Mouse (Mus musculus) CH12.LX (cell line): ENCODE measurements at regions not wholly inside any gene's neighbourhood (a gene's known extent, or its start where the extent isn't known, plus 50 kb on each side); places are given as distances from the start of the nearest gene placed in this dataset.
A peak's percentile ranks its signal among the peaks of the same experiment; 100 is the strongest.

Experiments
- DNase-seq: peaks from one replicate; pipeline ENCODE4 v3.0.0-alpha.2; 2013; ENCODE audit errors: extremely low read depth
- H3K27ac ChIP-seq: 2 replicates; pipeline ENCODE4 v1.5.1; 2012; ENCODE audit warnings: low read depth, mild to moderate bottlenecking, control low read depth, moderate library complexity; ENCODE audit not compliant: insufficient read depth
- H3K27me3 ChIP-seq: replicated peaks from 2 replicates; pipeline ENCODE3; 2012; ENCODE audit warnings: inconsistent platforms
- H3K36me3 ChIP-seq, 2 experiments: replicated peaks in 1 of 2; 2 replicates each; pipeline versions ENCODE3 to v1.6.1; 2012; ENCODE audit warnings: inconsistent platforms in 1 of 2, low read length in 1 of 2, mild to moderate bottlenecking in 1 of 2, mixed read lengths in 1 of 2, moderate library complexity in 1 of 2; ENCODE audit not compliant: control insufficient read depth in 1 of 2, insufficient read depth in 1 of 2
- H3K4me1 ChIP-seq, 2 experiments: 2 replicates each; pipeline ENCODE4 v1.6.1; 2012; ENCODE audit warnings: inconsistent platforms in 1 of 2, moderate library complexity in 1 of 2; ENCODE audit not compliant: insufficient read depth in 2 of 2, control insufficient read depth in 1 of 2
- H3K4me2 ChIP-seq: 2 replicates; pipeline ENCODE4 v1.6.1; 2012; ENCODE audit warnings: low read depth, mild to moderate bottlenecking, control low read depth; ENCODE audit not compliant: poor library complexity, insufficient read depth, severe bottlenecking
- H3K4me3 ChIP-seq, 3 experiments: fragments of 150-350 bp in 1 of 3; sonication (generic) in 1 of 3; replicated peaks in 1 of 3; 2 replicates each; pipeline versions ENCODE3 to v1.5.1; 2011 to 2012; ENCODE audit warnings: low read depth in 2 of 3, low read length in 2 of 3, mild to moderate bottlenecking in 2 of 3, moderate library complexity in 2 of 3, control low read depth in 1 of 3, improper control_type of control experiment in 1 of 3, inconsistent platforms in 1 of 3, mixed read lengths in 1 of 3; ENCODE audit not compliant: poor library complexity in 1 of 3
- H3K79me2 ChIP-seq: replicated peaks from 2 replicates; pipeline ENCODE4 v1.6.1; 2012; ENCODE audit warnings: mild to moderate bottlenecking, moderate library complexity; ENCODE audit not compliant: control insufficient read depth, poor library complexity, insufficient read depth, severe bottlenecking; ENCODE audit errors: extremely low read depth
- H3K9ac ChIP-seq: 2 replicates; pipeline ENCODE4 v1.6.1; 2012; ENCODE audit warnings: low read depth, mild to moderate bottlenecking, control low read depth, moderate library complexity; ENCODE audit not compliant: insufficient read depth
- H3K9me3 ChIP-seq: replicated peaks from 2 replicates; pipeline ENCODE3; 2012; ENCODE audit warnings: low read length, inconsistent platforms, mixed read lengths
- CHD1 ChIP-seq: IDR thresholded peaks from 2 replicates; pipeline ENCODE4 v1.6.1; 2012; ENCODE audit warnings: low read depth, low read length, improper control_type of control experiment, inconsistent platforms
- CTCF ChIP-seq, 2 experiments: IDR thresholded peaks in 1 of 2; conservative IDR thresholded peaks in 1 of 2; 2 replicates each; pipeline ENCODE4 v1.5.1; 2011 to 2012; ENCODE audit warnings: low read depth in 2 of 2, low read length in 2 of 2, improper control_type of control experiment in 1 of 2, inconsistent platforms in 1 of 2, mild to moderate bottlenecking in 1 of 2, moderate library complexity in 1 of 2
- ELF1 ChIP-seq: IDR thresholded peaks from 2 replicates; pipeline ENCODE4 v1.6.1; 2014; ENCODE audit warnings: low read depth, mild to moderate bottlenecking, inconsistent platforms, low read length, improper control_type of control experiment
- GABPA ChIP-seq: IDR thresholded peaks from 2 replicates; pipeline ENCODE4 v1.6.1; 2012; ENCODE audit warnings: low read depth, low read length, improper control_type of control experiment, inconsistent platforms; ENCODE audit not compliant: insufficient replicate concordance
- IRF4 ChIP-seq: IDR thresholded peaks from 2 replicates; pipeline ENCODE4 v1.6.1; 2014; ENCODE audit warnings: low read depth, mild to moderate bottlenecking, inconsistent platforms, low read length, improper control_type of control experiment
- JUN ChIP-seq: IDR thresholded peaks from 2 replicates; pipeline ENCODE4 v1.6.1; 2011; ENCODE audit warnings: low read depth, mild to moderate bottlenecking, low read length, improper control_type of control experiment, moderate library complexity; ENCODE audit not compliant: insufficient read depth
- KAT2A ChIP-seq: IDR thresholded peaks from 2 replicates; pipeline ENCODE4 v1.6.1; 2012; ENCODE audit warnings: low read length, improper control_type of control experiment, inconsistent platforms; ENCODE audit not compliant: insufficient replicate concordance
- MAFK ChIP-seq: IDR thresholded peaks from 2 replicates; pipeline ENCODE4 v1.6.1; 2011; ENCODE audit warnings: low read length, improper control_type of control experiment; ENCODE audit not compliant: insufficient replicate concordance
- MAZ ChIP-seq: IDR thresholded peaks from 2 replicates; pipeline ENCODE4 v1.6.1; 2012; ENCODE audit warnings: low read depth, mild to moderate bottlenecking, inconsistent platforms, low read length, improper control_type of control experiment, moderate library complexity
- MEF2A ChIP-seq: IDR thresholded peaks from 2 replicates; pipeline ENCODE4 v1.6.1; 2014; ENCODE audit warnings: low read depth, mild to moderate bottlenecking, inconsistent platforms, low read length, improper control_type of control experiment, borderline replicate concordance
- MYC ChIP-seq: IDR thresholded peaks from 2 replicates; pipeline ENCODE4 v1.6.1; 2011; ENCODE audit warnings: low read depth, mild to moderate bottlenecking, improper control_type of control experiment, low read length
- NELFE ChIP-seq: IDR thresholded peaks from 2 replicates; pipeline ENCODE4 v1.6.1; 2011; ENCODE audit warnings: low read depth, low read length, improper control_type of control experiment
- NRF1 ChIP-seq: IDR thresholded peaks from 2 replicates; pipeline ENCODE4 v1.6.1; 2014; ENCODE audit warnings: low read depth, mild to moderate bottlenecking, inconsistent platforms, low read length, improper control_type of control experiment, moderate library complexity
- POLR2AphosphoS2 ChIP-seq: IDR thresholded peaks from 2 replicates; pipeline ENCODE4 v1.6.1; 2011; ENCODE audit warnings: low read depth, low read length, improper control_type of control experiment
- RAD21 ChIP-seq: IDR thresholded peaks from 2 replicates; pipeline ENCODE4 v1.6.1; 2011; ENCODE audit warnings: low read depth, mild to moderate bottlenecking, low read length, improper control_type of control experiment, moderate library complexity
- SMC3 ChIP-seq: IDR thresholded peaks from 2 replicates; pipeline ENCODE4 v1.6.1; 2011; ENCODE audit warnings: low read depth, low read length, improper control_type of control experiment
- UBTF ChIP-seq: IDR thresholded peaks from 2 replicates; pipeline ENCODE4 v1.6.1; 2012; ENCODE audit warnings: low read depth, mild to moderate bottlenecking, inconsistent platforms, low read length, improper control_type of control experiment, moderate library complexity
- ZMIZ1 ChIP-seq: IDR thresholded peaks from 2 replicates; pipeline ENCODE4 v1.6.1; 2012; ENCODE audit warnings: low read depth, mild to moderate bottlenecking, inconsistent platforms, low read length, improper control_type of control experiment
- dilution Hi-C: fragments of 300-500 bp; cut with MboI; formaldehyde crosslinking; loops from 2 replicates; pipeline ENCODE4 v1.14.3; 2020; ENCODE audit warnings: low sequenced_read_pairs; ENCODE audit not compliant: extremely low pct_unique_long_range_greater_than_20kb, extremely low pct_ligation_motif_present
- in situ Hi-C: fragments of 300-500 bp; cut with MboI; formaldehyde crosslinking; loops from 3 replicates; pipeline ENCODE4 v1.14.3; 2019; ENCODE audit warnings: low sequenced_read_pairs, low pct_ligation_motif_present, low pct_unique_long_range_greater_than_20kb, mixed read lengths

GRCm38 (mm10) chr11:45645815-45646214 lies 206.0 kb upstream of the Clint1 start:
- no peaks in the 10 kb centered on the region for H3K79me2 ChIP-seq
- dilution Hi-C loops, result no loop called here
- TF ChIP-seq CTCF (conservative IDR thresholded peaks at IDR 0.05 in 1 of 2, IDR thresholded peaks at IDR 0.05 in 1 of 2; ENCODE audit: low read depth in 2 of 2, low read length in 2 of 2) (peak in 1 of 2 experiments; percentile 42; a peak in 1 of 4 replicates), CHD1 (no peak)
- TF ChIP-seq, all 38 proteins: peak for 1
- H3K27me3 ChIP-seq, result no peaks in the 10 kb centered on the region
- no peaks in the 10 kb centered on the region for H3K4me1 ChIP-seq
- H3K36me3 ChIP-seq, result no peaks in the 10 kb centered on the region
- in situ Hi-C loops, result loop anchor here (25.0 kb wide), 1 partner anchor 1059 kb away; no protein-coding TSS in a partner anchor
- H3K27ac ChIP-seq, result no peak overlapping the region
- peak; percentile 28 for DNase-seq
- no peak overlapping the region for H3K4me2 ChIP-seq
- no peaks in the 10 kb centered on the region for H3K9me3 ChIP-seq
- no peak overlapping the region for H3K9ac ChIP-seq
- H3K4me3 ChIP-seq, result no peak overlapping the region

GRCm38 (mm10) chr11:45647888-45648287 lies 204.0 kb upstream of the Clint1 start:
- dilution Hi-C loops (no loop called here), in situ Hi-C loops (loop anchor here (25.0 kb wide), 1 partner anchor 1061 kb away; no protein-coding TSS in a partner anchor)
- TF ChIP-seq ELF1 (no peak), NELFE (no peak), ZMIZ1 (no peak), MAZ (no peak), NRF1 (no peak), IRF4 (no peak), JUN (no peak), MYC (no peak), POLR2AphosphoS2 (no peak), MEF2A (no peak), RAD21 (peak; percentile 48), CHD1 (no peak), GABPA (no peak), SMC3 (peak; percentile 71), CTCF (conservative IDR thresholded peaks at IDR 0.05 in 1 of 2, IDR thresholded peaks at IDR 0.05 in 1 of 2; ENCODE audit: low read depth in 2 of 2, low read length in 2 of 2) (peak; percentile 73 to 92), UBTF (no peak), MAFK (no peak), KAT2A (no peak)
- Histone ChIP-seq H3K4me3 (no peak overlapping the region), H3K79me2 (no peaks in the 10 kb centered on the region), H3K9me3 (no peaks in the 10 kb centered on the region), H3K27me3 (no peaks in the 10 kb centered on the region), H3K4me1 (no peaks in the 10 kb centered on the region), H3K36me3 (no peaks in the 10 kb centered on the region), H3K9ac (no peak overlapping the region), H3K4me2 (no peak overlapping the region), H3K27ac (no peak overlapping the region)
- peak; percentile 39 for DNase-seq
